Mouse (Mus musculus): ENCODE data around the gene Ghdc. TPM values are rescaled to one million over a fixed set of nuclear protein-coding genes. Genes with fewer than 3 reads are reported as not detected.

The Ghdc gene
- polyA plus RNA-seq, 1 experiment from 2014 or later = 4.7 TPM

- WGBS = 90% methylated on average over 4 of the region's 4 CpGs
These were observed 51.9 kb downstream of the Ghdc start for GRCm38 (mm10) chr11:100718866-100719265.

GRCm38 (mm10) chr11:100718462-100718861, 52.3 kb downstream of the Ghdc start:
- peaks cover 36 to 46% of the 10 kb centered on the region in 2 experiments for H3K4me1 ChIP-seq (ENCODE audit: control insufficient read depth in 2 of 2, insufficient read depth in 2 of 2, low read length in 2 of 2)
- ATAC-seq (ENCODE audit: insufficient number of reproducible peaks, insufficient read depth, low FRiP score, low read depth) = no peak
- no peak overlapping the region for H3K27ac ChIP-seq (replicated peaks in 1 of 2; ENCODE audit: control insufficient read depth in 1 of 2, insufficient read depth in 1 of 2, low read depth in 2 of 2, low read length in 2 of 2)
- H3K9ac ChIP-seq (ENCODE audit: low read length) = no peak overlapping the region
- no peaks in the 10 kb centered on the region for H3K27me3 ChIP-seq (ENCODE audit: control insufficient read depth, insufficient read depth, low read length)
- 91% methylated on average over 7 of the region's 7 CpGs for WGBS
- peaks cover 53% of the 10 kb centered on the region for H3K36me3 ChIP-seq (ENCODE audit: control insufficient read depth, insufficient read depth, low read length)
- H3K9me3 ChIP-seq (ENCODE audit: control insufficient read depth, low read length) = no peaks in the 10 kb centered on the region
- H3K4me2 ChIP-seq (ENCODE audit: low read length) = no peak overlapping the region
- no peak overlapping the region for H3K4me3 ChIP-seq (ENCODE audit: control insufficient read depth in 1 of 2, insufficient read depth in 1 of 2, low read depth in 1 of 2, low read length in 2 of 2)

More at GRCm38 (mm10) chr11:100718866-100719265, 51.9 kb downstream of the Ghdc start:
- Histone ChIP-seq H3K36me3 (ENCODE audit: control insufficient read depth, insufficient read depth, low read length) (peaks cover 53% of the 10 kb centered on the region), H3K4me2 (ENCODE audit: low read length) (no peak overlapping the region), H3K4me3 (ENCODE audit: control insufficient read depth in 1 of 2, insufficient read depth in 1 of 2, low read depth in 1 of 2, low read length in 2 of 2) (no peak overlapping the region), H3K27me3 (ENCODE audit: control insufficient read depth, insufficient read depth, low read length) (no peaks in the 10 kb centered on the region), H3K9ac (ENCODE audit: low read length) (no peak overlapping the region), H3K9me3 (ENCODE audit: control insufficient read depth, low read length) (no peaks in the 10 kb centered on the region), H3K4me1 (ENCODE audit: control insufficient read depth in 2 of 2, insufficient read depth in 2 of 2, low read length in 2 of 2) (peaks cover 33 to 42% of the 10 kb centered on the region in 2 experiments), H3K27ac (replicated peaks in 1 of 2; ENCODE audit: control insufficient read depth in 1 of 2, insufficient read depth in 1 of 2, low read depth in 2 of 2, low read length in 2 of 2) (no peak overlapping the region)
- no peak for ATAC-seq (ENCODE audit: insufficient number of reproducible peaks, insufficient read depth, low FRiP score, low read depth)

GRCm38 (mm10) chr11:100716649-100717048, 54.1 kb downstream of the Ghdc start:
- no peak overlapping the region for H3K27ac ChIP-seq (replicated peaks in 1 of 2; ENCODE audit: control insufficient read depth in 1 of 2, insufficient read depth in 1 of 2, low read depth in 2 of 2, low read length in 2 of 2)
- no peaks in the 10 kb centered on the region for H3K9me3 ChIP-seq (ENCODE audit: control insufficient read depth, low read length)
- peaks cover 33 to 40% of the 10 kb centered on the region in 2 experiments for H3K4me1 ChIP-seq (ENCODE audit: control insufficient read depth in 2 of 2, insufficient read depth in 2 of 2, low read length in 2 of 2)
- H3K9ac ChIP-seq (ENCODE audit: low read length) = no peak overlapping the region
- no peak overlapping the region for H3K4me3 ChIP-seq (ENCODE audit: control insufficient read depth in 1 of 2, insufficient read depth in 1 of 2, low read depth in 1 of 2, low read length in 2 of 2)
- H3K4me2 ChIP-seq (ENCODE audit: low read length) = no peak overlapping the region
- no peak for ATAC-seq (ENCODE audit: insufficient number of reproducible peaks, insufficient read depth, low FRiP score, low read depth)
- no peaks in the 10 kb centered on the region for H3K27me3 ChIP-seq (ENCODE audit: control insufficient read depth, insufficient read depth, low read length)
- WGBS = 75% methylated on average over 3 of the region's 3 CpGs
- peaks cover 53% of the 10 kb centered on the region for H3K36me3 ChIP-seq (ENCODE audit: control insufficient read depth, insufficient read depth, low read length)

Other genes with a start within 250 kb of the Ghdc start
- 51.6 and 54.0 TPM in 2 replicates for gene Acly, start 243.0 kb downstream of the Ghdc start, polyA plus RNA-seq (2014; fragmentation: Nextera tagmentation; extraction: Ambion mirVana)
- gene Ttc25, start 225.3 kb downstream of the Ghdc start, polyA plus RNA-seq (2014; fragmentation: Nextera tagmentation; extraction: Ambion mirVana) = 0.13 and 1.0 TPM in 2 replicates
- gene Cnp, start 196.1 kb downstream of the Ghdc start, polyA plus RNA-seq (2014; fragmentation: Nextera tagmentation; extraction: Ambion mirVana) = 19.2 and 20.8 TPM in 2 replicates
- gene Nkiras2, start 151.7 kb downstream of the Ghdc start, polyA plus RNA-seq (2014; fragmentation: Nextera tagmentation; extraction: Ambion mirVana) = 76.6 and 81.1 TPM in 2 replicates
- 66.4 and 69.6 TPM in 2 replicates for gene Dnajc7, start 150.8 kb downstream of the Ghdc start, polyA plus RNA-seq (2014; fragmentation: Nextera tagmentation; extraction: Ambion mirVana)
- 0.26 and 0.35 TPM in 2 replicates for gene Zfp385c, start 78.5 kb downstream of the Ghdc start, polyA plus RNA-seq (2014; fragmentation: Nextera tagmentation; extraction: Ambion mirVana)
- 1.0 and 1.4 TPM in 2 replicates for gene Dhx58, start 66.7 kb downstream of the Ghdc start, polyA plus RNA-seq (2014; fragmentation: Nextera tagmentation; extraction: Ambion mirVana)
- 28.3 and 29.4 TPM in 2 replicates for gene Kat2a, start 58.5 kb downstream of the Ghdc start, polyA plus RNA-seq (2014; fragmentation: Nextera tagmentation; extraction: Ambion mirVana)
- gene Hspb9, start 57.1 kb downstream of the Ghdc start, polyA plus RNA-seq (2014; fragmentation: Nextera tagmentation; extraction: Ambion mirVana) = not detected in 2 replicates
- 15.8 and 30.7 TPM in 2 replicates for gene Rab5c, start 32.7 kb downstream of the Ghdc start, polyA plus RNA-seq (2014; fragmentation: Nextera tagmentation; extraction: Ambion mirVana)
- gene Kcnh4, start 11.0 kb downstream of the Ghdc start, polyA plus RNA-seq (2014; fragmentation: Nextera tagmentation; extraction: Ambion mirVana) = not detected in 2 replicates
- gene Hcrt, start 8.0 kb downstream of the Ghdc start, polyA plus RNA-seq (2014; fragmentation: Nextera tagmentation; extraction: Ambion mirVana) = not detected in 2 replicates
- 28.8 and 31.4 TPM in 2 replicates for gene Stat5b, start 79.8 kb upstream of the Ghdc start, polyA plus RNA-seq (2014; fragmentation: Nextera tagmentation; extraction: Ambion mirVana)
- gene Stat5a, start 88.4 kb upstream of the Ghdc start, polyA plus RNA-seq (2014; fragmentation: Nextera tagmentation; extraction: Ambion mirVana) = 5.6 and 6.4 TPM in 2 replicates
- gene Stat3, start 168.6 kb upstream of the Ghdc start, polyA plus RNA-seq (2014; fragmentation: Nextera tagmentation; extraction: Ambion mirVana) = 51.8 and 53.3 TPM in 2 replicates
- gene Cavin1, start 199.9 kb upstream of the Ghdc start, polyA plus RNA-seq (2014; fragmentation: Nextera tagmentation; extraction: Ambion mirVana) = 200 and 204 TPM in 2 replicates
- gene Atp6v0a1, start 238.5 kb upstream of the Ghdc start, polyA plus RNA-seq (2014; fragmentation: Nextera tagmentation; extraction: Ambion mirVana) = 54.8 and 57.2 TPM in 2 replicates

Data from heart, embryonic 14.5 days (tissue).